Mouse (Mus musculus) forebrain, embryonic 11.5 days (tissue): Measurements from ENCODE around the gene Tmem190. TPM values are rescaled to one million over a fixed set of nuclear protein-coding genes. Genes with fewer than 3 reads are reported as not detected.
"Not testable (repeated sequence)": the region's sequence is repeated elsewhere in the genome, so short reads cannot be mapped to it uniquely, and the experiment has no call there.

Source experiments
- ATAC-seq: fragments of 200-750 bp; cut with Nextera tagmentation; replicated peaks from 2 replicates; pipeline ENCODE4 v1.8.0; 2017; ENCODE audit warnings: moderate TSS enrichment; ENCODE audit not compliant: low FRiP score
- DNase-seq: peaks from one replicate; pipeline ENCODE4 v3.0.0-alpha.2; 2017; ENCODE audit warnings: low spot score
- H3K27ac ChIP-seq: fragments of 300-500 bp; sonication (generic); 2 replicates; pipeline ENCODE4 v1.5.1; 2014; ENCODE audit warnings: low read depth, low read length
- H3K27me3 ChIP-seq: fragments of 300-500 bp; sonication (generic); 2 replicates; pipeline ENCODE4 v1.6.1; 2014; ENCODE audit warnings: mild to moderate bottlenecking, low read length, mixed read lengths; ENCODE audit not compliant: control insufficient read depth, insufficient read depth
- H3K36me3 ChIP-seq: fragments of 300-500 bp; sonication (generic); 2 replicates; pipeline ENCODE4 v1.6.1; 2014; ENCODE audit warnings: mild to moderate bottlenecking, low read length, moderate library complexity, mixed read lengths; ENCODE audit not compliant: control insufficient read depth, insufficient read depth
- H3K4me1 ChIP-seq: fragments of 300-500 bp; sonication (generic); replicated peaks from 2 replicates; pipeline ENCODE4 v1.6.1; 2014; ENCODE audit warnings: low read length, mixed read lengths; ENCODE audit not compliant: control insufficient read depth, insufficient read depth
- H3K4me2 ChIP-seq: fragments of 300-500 bp; sonication (generic); 2 replicates; pipeline ENCODE4 v1.6.1; 2014; ENCODE audit warnings: low read depth, mild to moderate bottlenecking, low read length, moderate library complexity, mixed read lengths; ENCODE audit not compliant: severe bottlenecking
- H3K4me3 ChIP-seq: fragments of 300-500 bp; sonication (generic); 2 replicates; pipeline ENCODE4 v1.5.1; 2014; ENCODE audit warnings: low read depth, low read length
- H3K9ac ChIP-seq: fragments of 300-500 bp; sonication (generic); 2 replicates; pipeline ENCODE4 v1.6.1; 2014; ENCODE audit warnings: low read length
- H3K9me3 ChIP-seq: fragments of 300-500 bp; sonication (generic); 2 replicates; pipeline ENCODE4 v1.6.1; 2016; ENCODE audit warnings: low read length, mixed read lengths; ENCODE audit not compliant: control insufficient read depth
- WGBS: fragments of 180-500 bp; shearing (Covaris S2); extraction: QIAGEN DNeasy Blood & Tissue Kit; methylation state at CpG from one replicate; pipeline ENCODE4 v1.1.7; 2014; 5-methylcytosine and 5-hydroxymethylcytosine counted together
- polyA plus RNA-seq: library from polyadenylated mRNA; unstranded; fragments of >200 nt; fragmentation: Nextera tagmentation; extraction: Ambion mirVana; gene quantifications from 2 replicates; pipeline ENCODE4 v1.2.1, GENCODE M21; 2014

Gene Tmem190
- polyA plus RNA-seq, 1 experiment from 2014 or later, result not detected

DNA sequence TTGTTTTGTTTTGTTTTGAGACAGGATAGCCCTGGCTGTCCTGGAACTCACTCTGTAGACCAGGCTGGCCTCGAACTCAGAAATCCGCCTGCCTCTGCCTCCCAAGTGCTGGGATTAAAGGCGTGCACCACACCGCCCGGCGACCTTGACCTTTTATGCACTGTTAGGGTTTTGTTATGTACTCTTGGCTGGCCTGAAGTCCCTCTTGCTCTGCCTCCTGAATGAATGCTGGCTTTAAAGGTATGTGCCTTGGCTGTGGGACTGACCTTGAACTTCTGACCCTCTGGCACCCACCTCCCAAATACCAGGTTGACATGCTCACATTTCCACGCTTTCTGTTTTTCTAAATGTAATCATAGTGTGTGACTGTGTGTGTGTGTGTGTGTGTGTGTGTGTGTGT, 38.2 kb downstream of the Tmem190 start:
- not testable (repeated sequence) for H3K4me1 ChIP-seq, ATAC-seq, H3K4me2 ChIP-seq, H3K36me3 ChIP-seq, H3K9ac ChIP-seq, H3K9me3 ChIP-seq, DNase-seq, H3K27me3 ChIP-seq, H3K27ac ChIP-seq, H3K4me3 ChIP-seq
- 91% methylated on average over 7 of the region's 7 CpGs for WGBS

GRCm38 (mm10) chr7:4821690-4822089, 39.0 kb downstream of the Tmem190 start:
- WGBS, result 88% methylated on average over 4 of the region's 4 CpGs
- Histone ChIP-seq H3K27me3 (no peaks in the 10 kb centered on the region), H3K4me2 (no peak overlapping the region), H3K27ac (no peak overlapping the region), H3K4me3 (no peak overlapping the region), H3K9ac (no peak overlapping the region), H3K4me1 (no peaks in the 10 kb centered on the region), H3K9me3 (no peaks in the 10 kb centered on the region), H3K36me3 (no peaks in the 10 kb centered on the region)
- no peak for ATAC-seq
- no peak for DNase-seq

GRCm38 (mm10) chr7:4822162-4822907, 39.6 kb downstream of the Tmem190 start:
- WGBS, result 75% methylated on average over 6 of the region's 6 CpGs

DNA sequence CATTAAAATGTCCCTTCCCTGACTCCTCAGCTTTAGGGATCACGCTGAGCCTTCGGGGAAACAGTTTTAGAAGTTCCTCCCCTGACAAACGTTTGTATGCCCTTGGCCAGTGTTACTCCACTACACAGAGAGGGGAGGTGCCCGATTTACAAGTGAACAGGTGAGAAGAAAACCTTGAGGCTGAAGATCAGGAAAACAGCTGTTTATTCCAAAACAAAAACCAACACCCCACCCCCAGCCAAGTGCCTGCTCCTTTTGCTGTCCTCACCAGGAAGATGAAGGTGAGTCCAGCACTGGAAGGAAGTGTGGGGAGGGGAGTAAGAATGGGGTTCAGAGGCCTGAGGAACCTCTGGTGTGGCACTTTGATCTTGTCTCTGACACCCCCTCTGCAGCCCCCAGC, 42.6 kb downstream of the Tmem190 start:
- no peak for ATAC-seq
- Histone ChIP-seq H3K36me3 (no peaks in the 10 kb centered on the region), H3K4me3 (no peak overlapping the region), H3K27ac (no peak overlapping the region), H3K9me3 (no peaks in the 10 kb centered on the region), H3K9ac (no peak overlapping the region), H3K4me2 (no peak overlapping the region), H3K4me1 (no peaks in the 10 kb centered on the region), H3K27me3 (no peaks in the 10 kb centered on the region; the same call in 1 of the 2 replicates)
- no peak for DNase-seq
- 56% methylated on average over 4 of the region's 4 CpGs for WGBS

More at GRCm38 (mm10) chr7:4822162-4822907, 39.6 kb downstream of the Tmem190 start:
- H3K27me3 ChIP-seq, result no peaks in the 10 kb centered on the region
- H3K9me3 ChIP-seq, result no peaks in the 10 kb centered on the region
- no peak overlapping the region for H3K4me3 ChIP-seq
- H3K4me1 ChIP-seq, result no peaks in the 10 kb centered on the region
- no peaks in the 10 kb centered on the region for H3K36me3 ChIP-seq
- no peak for DNase-seq
- ATAC-seq, result no peak
- H3K27ac ChIP-seq, result no peak overlapping the region
- H3K4me2 ChIP-seq, result no peak overlapping the region
- no peak overlapping the region for H3K9ac ChIP-seq

GRCm38 (mm10) chr7:4830476-4830875, 47.7 kb downstream of the Tmem190 start:
- no peak overlapping the region for H3K9ac ChIP-seq
- no peaks in the 10 kb centered on the region; the same call in none of the 2 replicates for H3K27me3 ChIP-seq
- H3K4me3 ChIP-seq, result no peak overlapping the region
- H3K4me2 ChIP-seq, result no peak overlapping the region
- no peaks in the 10 kb centered on the region for H3K9me3 ChIP-seq
- H3K36me3 ChIP-seq, result no peaks in the 10 kb centered on the region
- no peak for DNase-seq
- no peaks in the 10 kb centered on the region for H3K4me1 ChIP-seq
- ATAC-seq, result no peak
- 6% methylated on average over 12 of the region's 12 CpGs for WGBS
- no peak overlapping the region for H3K27ac ChIP-seq

Other genes with a start within 250 kb of the Tmem190 start
- gene Syt5, start 235.4 kb upstream of the Tmem190 start, polyA plus RNA-seq, result 13.5 and 15.3 TPM in 2 replicates
- not detected in 2 replicates for gene Ptprh, start 178.9 kb upstream of the Tmem190 start, polyA plus RNA-seq
- 2.3 and 3.4 TPM in 2 replicates for gene Tmem86b, start 151.5 kb upstream of the Tmem190 start, polyA plus RNA-seq
- 6.6 and 7.1 TPM in 2 replicates for gene Ppp6r1, start 123.9 kb upstream of the Tmem190 start, polyA plus RNA-seq
- gene Hspbp1, start 97.9 kb upstream of the Tmem190 start, polyA plus RNA-seq, result 115 TPM in 2 replicates
- gene Brsk1, start 92.3 kb upstream of the Tmem190 start, polyA plus RNA-seq, result 2.8 and 3.1 TPM in 2 replicates
- 0.13 and 0.19 TPM in 2 replicates for gene Tmem150b, start 57.7 kb upstream of the Tmem190 start, polyA plus RNA-seq
- gene Kmt5c, start 42.8 kb upstream of the Tmem190 start, polyA plus RNA-seq, result 88.1 and 89.4 TPM in 2 replicates
- 29.9 and 33.7 TPM in 2 replicates for gene Cox6b2, start 29.8 kb upstream of the Tmem190 start, polyA plus RNA-seq
- gene Fam71e2, start 11.6 kb upstream of the Tmem190 start, polyA plus RNA-seq, result not detected in 2 replicates
- gene Il11, start 78 bp upstream of the Tmem190 start, polyA plus RNA-seq, result 0.19 TPM in 1 of 2 replicates, not detected in the other
- gene Tmem238, start 6.7 kb downstream of the Tmem190 start, polyA plus RNA-seq, result 1.6 and 2.6 TPM in 2 replicates
- 203 and 220 TPM in 2 replicates for gene Rpl28, start 9.9 kb downstream of the Tmem190 start, polyA plus RNA-seq
- gene Ube2s, start 29.7 kb downstream of the Tmem190 start, polyA plus RNA-seq, result 476 and 526 TPM in 2 replicates
- gene Shisa7, start 61.8 kb downstream of the Tmem190 start, polyA plus RNA-seq, result 2.2 and 3.0 TPM in 2 replicates
- gene Isoc2b, start 87.3 kb downstream of the Tmem190 start, polyA plus RNA-seq, result 2.0 and 3.2 TPM in 2 replicates
- gene Isoc2a, start 94.2 kb downstream of the Tmem190 start, polyA plus RNA-seq, result 0.69 and 0.75 TPM in 2 replicates
- gene Gm36210, start 123.6 kb downstream of the Tmem190 start, polyA plus RNA-seq, result 0.56 and 0.59 TPM in 2 replicates
- 4.8 and 5.0 TPM in 2 replicates for gene Zfp628, start 132.3 kb downstream of the Tmem190 start, polyA plus RNA-seq
- 10.8 and 12.6 TPM in 2 replicates for gene Nat14, start 139.1 kb downstream of the Tmem190 start, polyA plus RNA-seq
- gene Ssc5d, start 142.8 kb downstream of the Tmem190 start, polyA plus RNA-seq, result 0.79 and 0.91 TPM in 2 replicates
- 0.33 TPM in 1 of 2 replicates, not detected in the other for gene Sbk2, start 181.5 kb downstream of the Tmem190 start, polyA plus RNA-seq
- 0.12 TPM in 1 of 2 replicates, not detected in the other for gene Sbk3, start 188.2 kb downstream of the Tmem190 start, polyA plus RNA-seq
- 58.5 and 60.0 TPM in 2 replicates for gene Zfp579, start 213.2 kb downstream of the Tmem190 start, polyA plus RNA-seq
- gene Zfp524, start 231.5 kb downstream of the Tmem190 start, polyA plus RNA-seq, result 9.5 and 11.1 TPM in 2 replicates
- gene Fiz1, start 231.8 kb downstream of the Tmem190 start, polyA plus RNA-seq, result 67.0 and 68.3 TPM in 2 replicates
- gene Gm44973, start 232.6 kb downstream of the Tmem190 start, polyA plus RNA-seq, result 0.23 and 1.9 TPM in 2 replicates
- 6.7 and 7.3 TPM in 2 replicates for gene Zfp865, start 237.4 kb downstream of the Tmem190 start, polyA plus RNA-seq
- 7.2 and 7.8 TPM in 2 replicates for gene Ccdc106, start 237.6 kb downstream of the Tmem190 start, polyA plus RNA-seq